Mouse (Mus musculus): ENCODE measurements around the gene Tmbim4.
A peak's percentile ranks its signal among the peaks of the same experiment; 100 is the strongest.

Tmbim4 gene

GRCm38 (mm10) chr10:120201131-120201921, at the start of gene Tmbim4:
TSS of gene Tmbim4 (plus strand) at chr10:120201590.
- peak; percentile 64 for DNase-seq

GRCm38 (mm10) chr10:120151672-120152071, 49.7 kb upstream of the Tmbim4 start:
- no peak for DNase-seq

- no peak for DNase-seq
These were observed 47.5 kb upstream of the Tmbim4 start for GRCm38 (mm10) chr10:120153911-120154310.

- DNase-seq, result no peak
These were observed 40.9 kb upstream of the Tmbim4 start for GRCm38 (mm10) chr10:120160533-120160932.

GRCm38 (mm10) chr10:120162840-120163239, 38.5 kb upstream of the Tmbim4 start:
- no peak for DNase-seq

GRCm38 (mm10) chr10:120163490-120163889, 37.9 kb upstream of the Tmbim4 start:
- no peak for DNase-seq

- no peak for DNase-seq
These were observed 36.2 kb upstream of the Tmbim4 start for GRCm38 (mm10) chr10:120164931-120165792.

GRCm38 (mm10) chr10:120165793-120166503, 35.4 kb upstream of the Tmbim4 start:
- no peak for DNase-seq

- DNase-seq, result no peak
These were observed 33.3 kb upstream of the Tmbim4 start for GRCm38 (mm10) chr10:120168070-120168469.

- DNase-seq, result no peak
These were observed 32.3 kb upstream of the Tmbim4 start for GRCm38 (mm10) chr10:120169064-120169463.

GRCm38 (mm10) chr10:120169841-120170240, 31.5 kb upstream of the Tmbim4 start:
- no peak for DNase-seq

GRCm38 (mm10) chr10:120170277-120170676, 31.1 kb upstream of the Tmbim4 start:
- no peak for DNase-seq

GRCm38 (mm10) chr10:120171340-120171739, 30.1 kb upstream of the Tmbim4 start:
- DNase-seq, result no peak

GRCm38 (mm10) chr10:120174192-120174705, 27.1 kb upstream of the Tmbim4 start:
- DNase-seq, result no peak

- DNase-seq, result no peak
These were observed 18.5 kb upstream of the Tmbim4 start for GRCm38 (mm10) chr10:120182887-120183286.

- DNase-seq, result no peak
These were observed 18.0 kb upstream of the Tmbim4 start for GRCm38 (mm10) chr10:120183342-120183741.

- DNase-seq, result no peak
These were observed 12.9 kb upstream of the Tmbim4 start for GRCm38 (mm10) chr10:120188513-120188912.

GRCm38 (mm10) chr10:120189276-120189675, 12.1 kb upstream of the Tmbim4 start:
- DNase-seq, result no peak

GRCm38 (mm10) chr10:120189782-120190181, 11.6 kb upstream of the Tmbim4 start:
- no peak for DNase-seq

GRCm38 (mm10) chr10:120191165-120191564, 10.2 kb upstream of the Tmbim4 start:
- no peak for DNase-seq

- DNase-seq, result no peak
These were observed 9.1 kb upstream of the Tmbim4 start for GRCm38 (mm10) chr10:120192278-120192677.

- peak; percentile 32 for DNase-seq
These were observed 8.1 kb upstream of the Tmbim4 start for GRCm38 (mm10) chr10:120193255-120193654.
